Mouse (Mus musculus) thymus, postnatal 14 days (tissue): ENCODE measurements around the gene Olfr1328.
"Not testable (repeated sequence)": the region's sequence is repeated elsewhere in the genome, so short reads cannot be mapped to it uniquely, and the experiment has no call there.

Experiments used
- DNase-seq: peaks from one replicate; pipeline ENCODE4 v3.0.0; 2021

Gene Olfr1328

GRCm38 (mm10) chr4:118938512-118938911 is at the start of gene Olfr1328:
Olfr1328 (minus strand) TSS chr4:118938612.
- DNase-seq, result no peak

- no peak for DNase-seq
Measured at GRCm38 (mm10) chr4:118985291-118985690, 46.9 kb upstream of the Olfr1328 start.

GRCm38 (mm10) chr4:118973281-118973680 is 34.9 kb upstream of the Olfr1328 start:
- DNase-seq, result no peak

GRCm38 (mm10) chr4:118967711-118968110 is 29.3 kb upstream of the Olfr1328 start:
- DNase-seq, result no peak

GRCm38 (mm10) chr4:118961141-118961628 is 22.8 kb upstream of the Olfr1328 start, which contains the start of gene Lao1:
Lao1 (plus strand) TSS chr4:118961578.
- DNase-seq, result no peak

- DNase-seq, result no peak
Measured at GRCm38 (mm10) chr4:118958812-118959211, 20.4 kb upstream of the Olfr1328 start.

- DNase-seq, result not testable (repeated sequence)
Measured at GRCm38 (mm10) chr4:118931326-118931725, 7.1 kb downstream of the Olfr1328 start.

GRCm38 (mm10) chr4:118917365-118917764 is 21.0 kb downstream of the Olfr1328 start, which contains the start of gene Olfr1329:
Olfr1329 (minus strand) TSS chr4:118917465.
- DNase-seq, result not testable (repeated sequence)

- no peak for DNase-seq
Measured at GRCm38 (mm10) chr4:118901981-118902380, 36.4 kb downstream of the Olfr1328 start.

- DNase-seq, result no peak
Measured at GRCm38 (mm10) chr4:118888297-118888696, 50.1 kb downstream of the Olfr1328 start, which contains the start of gene Olfr1330. Olfr1330 (plus strand) TSS chr4:118888597.
